Mouse (Mus musculus) midbrain, embryonic 14.5 days (tissue): ENCODE measurements at regions not wholly inside any gene's neighbourhood (a gene's known extent, or its start where the extent isn't known, plus 50 kb on each side); places are given as distances from the start of the nearest gene placed in this dataset.

ENCODE experiments used
- ATAC-seq: fragments of 200-750 bp; cut with Nextera tagmentation; 2 replicates; pipeline ENCODE4 v1.8.0; 2017; ENCODE audit warnings: moderate number of reproducible peaks, moderate library complexity; ENCODE audit not compliant: low FRiP score, low TSS enrichment
- DNase-seq: peaks from one replicate; pipeline ENCODE4 v3.0.0-alpha.2; 2015
- H3K27ac ChIP-seq: fragments of 300-500 bp; sonication (generic); replicated peaks from 2 replicates; pipeline ENCODE4 v1.5.1; 2014; ENCODE audit warnings: mild to moderate bottlenecking, low read depth, low read length, moderate library complexity
- H3K27me3 ChIP-seq: fragments of 300-500 bp; sonication (generic); 2 replicates; pipeline ENCODE4 v1.6.1; 2014; ENCODE audit warnings: low read length, control low read depth, mixed read lengths; ENCODE audit not compliant: control insufficient read depth, insufficient read depth
- H3K36me3 ChIP-seq: fragments of 300-500 bp; sonication (generic); 2 replicates; pipeline ENCODE4 v1.6.1; 2014; ENCODE audit warnings: low read length, control low read depth; ENCODE audit not compliant: control insufficient read depth, insufficient read depth
- H3K4me1 ChIP-seq: fragments of 300-500 bp; sonication (generic); 2 replicates; pipeline ENCODE4 v1.6.1; 2014; ENCODE audit warnings: mild to moderate bottlenecking, antibody characterized with exemption, low read length, control low read depth; ENCODE audit not compliant: control insufficient read depth, insufficient read depth
- H3K4me2 ChIP-seq: fragments of 300-500 bp; sonication (generic); 2 replicates; pipeline ENCODE4 v1.6.1; 2014; ENCODE audit warnings: mild to moderate bottlenecking, low read length, moderate library complexity
- H3K4me3 ChIP-seq: fragments of 300-500 bp; sonication (generic); replicated peaks from 2 replicates; pipeline ENCODE4 v1.5.1; 2014; ENCODE audit warnings: low read depth, low read length
- H3K9ac ChIP-seq: fragments of 300-500 bp; sonication (generic); replicated peaks from 2 replicates; pipeline ENCODE4 v1.6.1; 2014; ENCODE audit warnings: mild to moderate bottlenecking, low read length, moderate library complexity
- H3K9me3 ChIP-seq: fragments of 300-500 bp; sonication (generic); 2 replicates; pipeline ENCODE4 v1.6.1; 2016; ENCODE audit warnings: low read length, control low read depth, mixed read lengths; ENCODE audit not compliant: control insufficient read depth
- WGBS: fragments of 180-500 bp; shearing (Covaris S2); extraction: QIAGEN DNeasy Blood & Tissue Kit; methylation state at CpG from one replicate; pipeline ENCODE4 v1.1.7; 2014; 5-methylcytosine and 5-hydroxymethylcytosine counted together

GRCm38 (mm10) chr16:24041403-24041802 lies 52.8 kb upstream of the Bcl6 start:
- H3K27ac ChIP-seq, result no peak overlapping the region
- DNase-seq (no peak), ATAC-seq (no peak)
- WGBS, result 93% methylated on average over 2 of the region's 2 CpGs
- H3K4me3 ChIP-seq, result no peak overlapping the region
- no peaks in the 10 kb centered on the region for H3K4me1 ChIP-seq
- no peaks in the 10 kb centered on the region for H3K9me3 ChIP-seq
- no peaks in the 10 kb centered on the region for H3K36me3 ChIP-seq
- H3K9ac ChIP-seq, result no peak overlapping the region
- H3K27me3 ChIP-seq, result no peaks in the 10 kb centered on the region
- H3K4me2 ChIP-seq, result no peak overlapping the region

DNA sequence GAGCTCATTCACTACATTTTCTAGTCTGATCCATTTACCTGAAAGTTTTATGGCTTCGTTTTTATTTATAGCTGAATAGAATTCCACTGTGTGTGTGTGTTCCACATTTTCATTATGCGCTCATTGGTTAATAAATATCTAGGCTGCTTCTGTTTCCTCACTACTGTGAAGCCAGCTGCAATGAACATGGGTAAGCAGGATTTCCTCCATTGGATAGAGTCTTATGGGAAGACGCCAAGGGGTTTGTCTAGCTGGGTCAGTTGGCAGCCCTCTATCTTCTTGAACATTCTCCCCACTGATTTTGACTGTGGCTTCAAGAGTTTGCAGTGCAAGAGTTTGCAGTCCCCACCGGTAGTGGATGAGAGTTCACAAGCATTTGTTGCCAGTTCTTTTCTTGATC lies 51.1 kb upstream of the Bcl6 start:
- 90% methylated on average over 4 of the region's 4 CpGs for WGBS
- Histone ChIP-seq H3K4me1 (no peaks in the 10 kb centered on the region), H3K4me3 (no peak overlapping the region), H3K4me2 (no peak overlapping the region), H3K9me3 (no peaks in the 10 kb centered on the region), H3K36me3 (no peaks in the 10 kb centered on the region), H3K27me3 (no peaks in the 10 kb centered on the region), H3K27ac (no peak overlapping the region), H3K9ac (no peak overlapping the region)
- no peak for DNase-seq
- ATAC-seq, result no peak
